Mouse (Mus musculus): ENCODE results near the gene Ncbp1. TPM values are rescaled to one million over a fixed set of nuclear protein-coding genes. Genes with fewer than 3 reads are reported as not detected.

Ncbp1 gene
- total RNA-seq (2023): 81.0 TPM

DNA sequence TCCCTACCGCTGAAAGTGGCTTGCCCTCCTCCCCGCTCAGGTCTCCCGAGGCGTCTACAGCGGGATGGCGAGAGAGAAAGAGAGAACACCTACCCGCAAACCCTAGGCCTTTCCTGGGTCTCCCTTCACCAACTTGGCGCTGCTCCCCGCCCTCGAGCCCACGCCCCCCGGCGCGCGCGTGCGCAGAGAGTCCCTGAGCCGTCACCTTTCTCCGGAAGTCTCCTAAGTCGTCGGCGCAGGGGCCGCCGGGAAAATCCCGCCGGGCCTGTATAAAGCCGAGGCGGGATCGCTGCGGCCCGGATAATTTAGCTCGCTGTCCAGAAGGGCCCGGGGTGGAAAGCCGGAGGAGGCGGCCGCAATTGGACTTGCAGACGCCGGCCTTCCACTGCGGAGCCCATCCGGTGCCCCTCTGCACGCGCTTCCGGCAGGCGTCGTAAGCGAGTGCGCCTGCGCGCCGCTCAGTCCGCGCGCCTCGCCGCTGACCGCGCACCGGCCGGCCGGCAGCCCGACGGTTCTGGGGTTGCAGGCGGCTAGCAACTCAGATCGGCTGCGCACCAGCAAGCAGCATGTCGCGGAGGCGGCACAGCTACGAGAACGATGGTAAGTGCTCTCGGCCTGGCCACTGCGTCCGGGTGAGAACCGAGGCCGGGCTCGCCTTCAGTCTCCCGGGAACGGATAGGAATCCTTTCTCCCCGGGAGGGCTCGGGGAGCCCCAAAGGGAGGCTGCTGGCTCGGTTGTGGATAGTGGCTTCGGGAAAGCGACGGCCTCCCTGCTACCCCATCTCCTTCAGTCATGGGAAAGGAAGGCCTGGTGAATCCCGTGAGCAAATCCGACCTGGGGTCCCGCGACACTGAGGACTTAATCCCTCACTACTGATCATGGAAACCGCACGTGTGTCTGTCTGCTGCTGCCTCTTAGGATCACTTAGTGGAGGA lies at the start of gene Ncbp1, which contains the start of gene Tstd2:
Gene Ncbp1, plus strand, starts transcription at position 327 of the 936 bp plus-strand sequence.
Gene Tstd2, minus strand, starts transcription at position 408 of the 936 bp plus-strand sequence.

DNA sequence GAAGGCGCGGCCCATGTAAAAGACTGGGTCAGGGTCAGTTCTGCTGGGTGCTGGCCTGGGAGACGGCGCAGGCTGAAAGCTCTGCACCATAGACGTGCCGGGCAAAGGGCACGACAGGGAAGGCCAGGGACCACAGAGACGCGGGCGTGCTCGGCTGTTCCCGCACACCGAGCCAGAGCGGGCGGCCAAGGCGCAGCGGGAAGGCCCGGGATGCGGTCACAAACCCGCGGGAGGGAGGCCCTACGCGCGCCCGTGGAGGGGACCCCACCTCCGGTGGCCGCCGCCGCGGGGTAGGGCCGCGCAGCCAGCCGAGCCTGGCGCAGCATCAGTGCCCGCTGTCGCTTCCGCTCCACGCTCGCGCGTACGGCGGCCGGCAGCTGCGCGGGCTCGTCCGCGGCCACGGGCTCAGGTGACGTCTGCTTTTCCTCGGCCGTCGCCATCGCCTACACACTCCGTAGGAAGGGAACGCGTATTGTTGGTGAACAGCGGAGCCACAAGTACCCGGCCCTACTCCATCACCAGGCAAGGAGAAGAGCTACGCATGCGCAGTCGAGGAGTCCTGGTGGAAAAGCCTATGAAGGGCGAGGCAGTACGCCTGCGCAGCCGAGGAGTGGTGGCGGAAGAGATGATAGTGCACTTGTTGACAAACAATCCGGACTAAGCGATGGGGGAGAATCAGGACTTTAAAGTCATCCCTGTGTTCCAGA lies 57.5 kb downstream of the Ncbp1 start, which contains the start of gene Xpa:
Gene Xpa, minus strand, starts transcription at position 531 of the 707 bp plus-strand sequence.

Other genes starting within 250 kb of the Ncbp1 start
- gene Ccdc180, start 248.3 kb upstream of the Ncbp1 start, total RNA-seq (2023): not detected
- 3.7 TPM for gene Tdrd7, start 173.3 kb upstream of the Ncbp1 start, total RNA-seq (2023)
- gene Tmod1, start 99.7 kb upstream of the Ncbp1 start, total RNA-seq (2023): 0.74 TPM
- gene Tstd2, start 81 bp downstream of the Ncbp1 start, total RNA-seq (2023): 44.1 TPM
- gene Xpa, start 57.7 kb downstream of the Ncbp1 start, total RNA-seq (2023): 34.0 TPM
- gene Foxe1, start 205.0 kb downstream of the Ncbp1 start, total RNA-seq (2023): not detected